Mouse (Mus musculus) hindbrain, embryonic 16.5 days (tissue): ENCODE measurements around the gene Tmem165. TPM values are rescaled to one million over a fixed set of nuclear protein-coding genes. Genes with fewer than 3 reads are reported as not detected.

Experiments used
- ATAC-seq: fragments of 200-750 bp; cut with Nextera tagmentation; 2 replicates; pipeline ENCODE4 v1.8.0; 2017; ENCODE audit warnings: moderate TSS enrichment, moderate library complexity
- H3K27ac ChIP-seq: fragments of 300-500 bp; sonication (generic); 2 replicates; pipeline ENCODE4 v1.5.1; 2014; ENCODE audit warnings: low read depth, mild to moderate bottlenecking, control low read depth, low read length, moderate library complexity
- H3K27me3 ChIP-seq: fragments of 300-500 bp; sonication (generic); replicated peaks from 2 replicates; pipeline ENCODE4 v1.6.1; 2014; ENCODE audit warnings: low read length; ENCODE audit not compliant: control insufficient read depth, insufficient read depth
- H3K36me3 ChIP-seq: fragments of 300-500 bp; sonication (generic); 2 replicates; pipeline ENCODE4 v1.6.1; 2014; ENCODE audit warnings: mild to moderate bottlenecking, low read length, moderate library complexity, mixed read lengths; ENCODE audit not compliant: control insufficient read depth, insufficient read depth
- H3K4me1 ChIP-seq: fragments of 300-500 bp; sonication (generic); 2 replicates; pipeline ENCODE4 v1.6.1; 2014; ENCODE audit warnings: low read depth, low read length; ENCODE audit not compliant: control insufficient read depth, insufficient read depth
- H3K4me2 ChIP-seq: fragments of 300-500 bp; sonication (generic); 2 replicates; pipeline ENCODE4 v1.6.1; 2014; ENCODE audit warnings: mild to moderate bottlenecking, low read length, control low read depth, moderate library complexity
- H3K4me3 ChIP-seq: fragments of 300-500 bp; sonication (generic); 2 replicates; pipeline ENCODE4 v1.5.1; 2014; ENCODE audit warnings: mild to moderate bottlenecking, low read length, control low read depth, moderate library complexity
- H3K9ac ChIP-seq: fragments of 300-500 bp; sonication (generic); 2 replicates; pipeline ENCODE4 v1.6.1; 2014; ENCODE audit warnings: low read depth, mild to moderate bottlenecking, control low read depth, low read length, moderate library complexity
- H3K9me3 ChIP-seq: fragments of 300-500 bp; sonication (generic); 2 replicates; pipeline ENCODE4 v1.6.1; 2014; ENCODE audit warnings: mild to moderate bottlenecking, low read length, moderate library complexity; ENCODE audit not compliant: control insufficient read depth
- WGBS: fragments of 180-500 bp; shearing (Covaris S2); extraction: QIAGEN DNeasy Blood & Tissue Kit; methylation state at CpG from one replicate; pipeline ENCODE4 v1.1.7; 2014; 5-methylcytosine and 5-hydroxymethylcytosine counted together
- polyA plus RNA-seq: library from polyadenylated mRNA; unstranded; fragments of >200 nt; fragmentation: Nextera tagmentation; extraction: Ambion mirVana; gene quantifications from 2 replicates; pipeline ENCODE4 v1.2.1, GENCODE M21; 2015

The Tmem165 gene
- polyA plus RNA-seq, 1 experiment from 2014 or later, result 42.8 TPM

- 85% methylated on average over 5 of the region's 5 CpGs for WGBS
- Histone ChIP-seq H3K4me1 (no peaks in the 10 kb centered on the region), H3K27ac (no peak overlapping the region), H3K9ac (no peak overlapping the region), H3K36me3 (no peaks in the 10 kb centered on the region), H3K4me3 (no peak overlapping the region), H3K4me2 (no peak overlapping the region), H3K9me3 (0 out of 2 replicates have a peak, but pooled peaks cover 3% of the 10 kb centered on the region), H3K27me3 (no peaks in the 10 kb centered on the region)
- no peak for ATAC-seq
These were observed 20.8 kb upstream of the Tmem165 start for GRCm38 (mm10) chr5:76162926-76163325.

GRCm38 (mm10) chr5:76163828-76164390 lies 19.8 kb upstream of the Tmem165 start:
- Histone ChIP-seq H3K4me2 (no peak overlapping the region), H3K36me3 (no peaks in the 10 kb centered on the region), H3K9ac (no peak overlapping the region), H3K4me1 (no peaks in the 10 kb centered on the region), H3K27me3 (no peaks in the 10 kb centered on the region), H3K4me3 (no peak overlapping the region), H3K9me3 (0 out of 2 replicates have a peak, but pooled peaks cover 3% of the 10 kb centered on the region), H3K27ac (no peak overlapping the region)
- ATAC-seq, result no peak
- WGBS, result 51% methylated on average over 4 of the region's 4 CpGs

- no peak overlapping the region for H3K4me3 ChIP-seq
- no peak overlapping the region for H3K4me2 ChIP-seq
- H3K27me3 ChIP-seq, result no peaks in the 10 kb centered on the region
- 0 out of 2 replicates have a peak, but pooled peaks cover 3% of the 10 kb centered on the region for H3K9me3 ChIP-seq
- no peaks in the 10 kb centered on the region for H3K4me1 ChIP-seq
- ATAC-seq, result no peak
- no peaks in the 10 kb centered on the region for H3K36me3 ChIP-seq
- H3K27ac ChIP-seq, result no peak overlapping the region
- no peak overlapping the region for H3K9ac ChIP-seq
- 64% methylated on average over 7 of the region's 7 CpGs for WGBS
These were observed 18.9 kb upstream of the Tmem165 start for GRCm38 (mm10) chr5:76164827-76165226.

GRCm38 (mm10) chr5:76170522-76170921 lies 13.2 kb upstream of the Tmem165 start:
- no peak for ATAC-seq
- H3K4me2 ChIP-seq, result no peak overlapping the region
- no peaks in the 10 kb centered on the region for H3K4me1 ChIP-seq
- no peaks in the 10 kb centered on the region for H3K27me3 ChIP-seq
- no peak overlapping the region for H3K4me3 ChIP-seq
- WGBS, result 84% methylated on average over 4 of the region's 4 CpGs
- no peak overlapping the region for H3K9ac ChIP-seq
- no peaks in the 10 kb centered on the region for H3K36me3 ChIP-seq
- H3K9me3 ChIP-seq, result 0 out of 2 replicates have a peak, but pooled peaks cover 3% of the 10 kb centered on the region
- no peak overlapping the region for H3K27ac ChIP-seq

GRCm38 (mm10) chr5:76171039-76171438 lies 12.6 kb upstream of the Tmem165 start:
- H3K9me3 ChIP-seq, result 0 out of 2 replicates have a peak, but pooled peaks cover 3% of the 10 kb centered on the region
- H3K4me1 ChIP-seq, result no peaks in the 10 kb centered on the region
- no peak overlapping the region for H3K27ac ChIP-seq
- no peak for ATAC-seq
- no peaks in the 10 kb centered on the region for H3K27me3 ChIP-seq
- H3K4me3 ChIP-seq, result no peak overlapping the region
- H3K36me3 ChIP-seq, result no peaks in the 10 kb centered on the region
- no peak overlapping the region for H3K4me2 ChIP-seq
- H3K9ac ChIP-seq, result no peak overlapping the region

- Histone ChIP-seq H3K9me3 (no peaks in the 10 kb centered on the region), H3K36me3 (no peaks in the 10 kb centered on the region), H3K9ac (no peak overlapping the region), H3K4me3 (no peak overlapping the region), H3K4me1 (no peaks in the 10 kb centered on the region), H3K27ac (no peak overlapping the region), H3K4me2 (no peak overlapping the region), H3K27me3 (no peaks in the 10 kb centered on the region)
- no peak for ATAC-seq
- WGBS, result 93% methylated on average over 4 of the region's 4 CpGs
These were observed 8.6 kb upstream of the Tmem165 start for GRCm38 (mm10) chr5:76175051-76175450.

- no peak overlapping the region for H3K9ac ChIP-seq
- no peaks in the 10 kb centered on the region for H3K4me1 ChIP-seq
- no peak overlapping the region for H3K4me2 ChIP-seq
- WGBS, result 41% methylated on average over 3 of the region's 3 CpGs
- no peak for ATAC-seq
- no peak overlapping the region for H3K27ac ChIP-seq
- H3K4me3 ChIP-seq, result no peak overlapping the region
- H3K36me3 ChIP-seq, result no peaks in the 10 kb centered on the region
- no peaks in the 10 kb centered on the region for H3K27me3 ChIP-seq
- no peaks in the 10 kb centered on the region for H3K9me3 ChIP-seq
These were observed 7.3 kb upstream of the Tmem165 start for GRCm38 (mm10) chr5:76176411-76176810.

- Histone ChIP-seq H3K9me3 (no peaks in the 10 kb centered on the region), H3K27ac (no peak overlapping the region), H3K27me3 (no peaks in the 10 kb centered on the region), H3K4me3 (no peak overlapping the region), H3K9ac (no peak overlapping the region), H3K4me2 (no peak overlapping the region), H3K36me3 (no peaks in the 10 kb centered on the region), H3K4me1 (no peaks in the 10 kb centered on the region)
- ATAC-seq, result no peak
- WGBS, result 78% methylated on average over 11 of the region's 11 CpGs
These were observed 6.8 kb upstream of the Tmem165 start for GRCm38 (mm10) chr5:76176841-76177240.

GRCm38 (mm10) chr5:76177664-76178063 lies 6.0 kb upstream of the Tmem165 start:
- ATAC-seq, result no peak
- H3K36me3 ChIP-seq, result no peaks in the 10 kb centered on the region
- 87% methylated on average over 7 of the region's 7 CpGs for WGBS

More at GRCm38 (mm10) chr5:76177664-76178063, 6.0 kb upstream of the Tmem165 start:
- Histone ChIP-seq H3K9me3 (no peaks in the 10 kb centered on the region), H3K4me1 (no peaks in the 10 kb centered on the region), H3K4me2 (no peak overlapping the region), H3K4me3 (no peak overlapping the region), H3K27ac (no peak overlapping the region), H3K9ac (no peak overlapping the region), H3K27me3 (no peaks in the 10 kb centered on the region)
